Mouse (Mus musculus): ENCODE data around the gene 1700019A02Rik. TPM values are rescaled to one million over a fixed set of nuclear protein-coding genes. Genes with fewer than 3 reads are reported as not detected.

The 1700019A02Rik gene
- not detected in 2 replicates for total RNA-seq (2015)
- not detected in 2 replicates for total RNA-seq (2017)

GRCm38 (mm10) chr1:53187536-53187935, at the start of gene 1700019A02Rik:
Gene 1700019A02Rik (minus strand): TSS chr1:53187636.
- no peak for ATAC-seq (replicated peaks; ENCODE audit: poor library complexity)

DNA sequence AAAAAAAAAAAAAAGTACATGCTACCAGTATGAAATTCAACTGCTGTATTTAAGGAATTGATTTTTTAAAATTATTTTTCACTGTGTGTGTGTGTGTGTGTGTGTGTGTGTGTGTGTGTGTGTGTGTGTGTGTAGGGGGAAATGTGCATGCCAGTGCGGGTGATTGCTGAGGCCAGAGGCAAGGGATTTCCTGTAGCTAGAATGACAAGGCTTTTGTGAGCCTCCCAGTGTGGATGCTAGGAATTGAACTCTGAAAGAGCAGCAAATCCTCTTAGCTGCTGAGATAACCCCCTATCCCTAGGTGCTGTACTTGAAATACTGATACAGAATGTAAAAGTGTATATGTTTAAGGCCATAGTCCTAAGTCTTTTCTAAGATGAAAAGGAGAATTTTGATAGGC, 38.6 kb upstream of the 1700019A02Rik start:
- ATAC-seq (replicated peaks; ENCODE audit: poor library complexity) = 0 out of 2 replicates have a peak, but pooled peaks have one; percentile 23

DNA sequence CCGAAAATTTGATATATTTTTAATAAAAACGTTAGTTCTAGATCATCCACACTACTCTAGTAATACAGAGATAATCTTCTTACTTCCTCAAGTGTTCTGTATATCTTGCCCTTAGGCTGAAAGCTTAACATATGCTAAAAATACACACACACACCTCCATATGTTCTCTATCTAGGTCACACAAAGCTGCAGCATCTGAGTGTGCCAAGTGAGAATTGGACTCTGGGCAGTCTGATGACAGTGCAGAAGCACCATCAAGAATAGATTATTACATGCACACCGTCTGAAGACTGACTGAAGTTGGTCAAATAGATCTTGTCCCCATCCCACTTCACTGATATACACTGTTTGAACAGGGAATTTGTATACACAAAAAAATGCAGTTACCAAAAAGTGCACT, 38.2 kb upstream of the 1700019A02Rik start:
- no peak for ATAC-seq (replicated peaks; ENCODE audit: poor library complexity)

- no peak for ATAC-seq (replicated peaks; ENCODE audit: poor library complexity)
Observed at GRCm38 (mm10) chr1:53224775-53225174, 37.3 kb upstream of the 1700019A02Rik start.

- ATAC-seq (replicated peaks; ENCODE audit: poor library complexity) = no peak
Observed at GRCm38 (mm10) chr1:53210136-53210535, 22.7 kb upstream of the 1700019A02Rik start.

GRCm38 (mm10) chr1:53203902-53204301, 16.5 kb upstream of the 1700019A02Rik start:
- ATAC-seq (replicated peaks; ENCODE audit: poor library complexity) = no peak

DNA sequence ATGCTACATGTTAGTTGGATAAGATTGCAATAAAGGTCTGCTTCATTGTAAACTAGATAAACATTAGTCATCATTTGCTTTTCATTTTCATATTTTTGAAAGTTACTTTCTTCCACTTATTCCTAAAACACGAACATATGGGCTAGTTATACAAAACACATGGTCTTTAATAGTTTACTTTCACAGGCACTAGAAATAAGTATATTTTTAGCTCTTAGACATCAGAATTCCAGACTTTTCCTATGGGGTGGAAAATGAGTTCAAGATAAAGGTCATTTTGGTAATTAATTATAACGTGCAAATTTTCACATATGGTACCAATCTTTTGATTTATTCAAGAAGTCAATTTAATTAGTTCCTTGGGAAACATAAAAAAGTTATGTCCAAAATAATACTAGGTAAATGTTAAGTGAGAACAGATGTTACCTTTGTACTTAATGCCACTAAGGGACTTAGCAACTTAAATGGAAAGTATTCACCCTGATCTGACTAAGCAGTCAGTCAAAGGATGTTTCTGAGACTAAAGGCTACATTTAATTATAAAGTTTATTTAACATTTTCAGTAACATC, 14.3 kb upstream of the 1700019A02Rik start:
- ATAC-seq (replicated peaks; ENCODE audit: poor library complexity) = no peak

GRCm38 (mm10) chr1:53194536-53194935, 7.1 kb upstream of the 1700019A02Rik start:
- ATAC-seq (replicated peaks; ENCODE audit: poor library complexity) = peak; percentile 37; the same call in 1 of the 2 replicates

DNA sequence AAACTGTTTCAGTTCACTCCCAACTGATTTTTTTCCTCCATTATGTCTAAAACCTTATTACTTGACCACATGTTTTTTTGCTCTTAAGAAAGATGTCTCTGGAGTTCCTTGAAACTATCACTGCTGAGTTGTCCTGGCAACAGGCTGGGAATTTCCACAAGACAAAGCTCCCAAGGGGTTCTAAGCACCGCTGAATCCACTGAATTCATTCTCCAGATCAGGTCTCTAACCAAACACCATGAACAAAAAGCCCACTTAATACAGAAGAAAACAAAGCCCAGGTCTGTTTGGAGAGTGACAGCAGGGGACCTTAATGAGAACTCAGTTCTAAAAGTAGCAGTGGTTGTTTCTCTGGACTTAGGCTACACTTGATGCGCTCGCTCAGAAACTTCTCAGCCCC, 3.8 kb upstream of the 1700019A02Rik start:
- ATAC-seq (replicated peaks; ENCODE audit: poor library complexity) = no peak

GRCm38 (mm10) chr1:53189620-53190019, 2.2 kb upstream of the 1700019A02Rik start:
- 0 out of 2 replicates have a peak, but pooled peaks have one; percentile 46 for ATAC-seq (replicated peaks; ENCODE audit: poor library complexity)

DNA sequence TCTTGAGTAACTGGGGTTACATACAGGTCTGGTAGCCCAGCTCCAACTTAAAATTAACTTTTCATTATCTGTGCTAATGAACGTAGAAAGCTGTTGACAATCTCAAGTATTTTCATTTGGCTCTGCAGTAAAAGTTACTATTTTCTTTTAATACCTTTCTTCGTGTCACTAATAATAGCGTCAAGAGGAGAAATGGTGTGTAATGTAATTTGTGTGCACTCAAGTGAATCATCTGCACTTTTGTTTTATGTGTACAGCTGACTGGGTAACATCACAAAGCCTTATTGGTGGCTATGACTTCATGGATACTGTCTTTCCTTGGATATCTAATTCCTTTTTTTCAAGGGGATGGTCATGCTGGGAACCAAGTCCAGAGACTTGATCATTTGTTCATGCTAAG, 1.1 kb downstream of the 1700019A02Rik start:
- ATAC-seq (replicated peaks; ENCODE audit: poor library complexity) = no peak

DNA sequence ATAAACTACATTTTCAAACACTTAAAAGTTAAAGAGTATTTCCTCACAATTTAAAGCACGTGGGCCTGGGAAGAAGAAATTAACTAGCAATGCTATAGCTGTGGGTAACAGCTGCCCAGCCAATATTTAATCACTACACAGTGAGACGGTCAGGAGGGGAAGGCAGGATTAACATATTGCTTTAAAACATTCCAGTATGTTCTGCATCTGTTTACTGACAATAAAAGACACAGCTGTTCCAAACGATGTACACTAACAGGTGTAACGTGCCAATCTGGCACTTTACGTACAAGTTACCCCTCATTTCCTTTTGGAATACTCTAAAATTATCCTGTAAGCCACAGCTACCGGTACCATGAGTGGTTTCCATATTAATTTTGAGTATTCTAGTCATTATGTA, 29.7 kb downstream of the 1700019A02Rik start:
- ATAC-seq (replicated peaks; ENCODE audit: poor library complexity) = no peak

DNA sequence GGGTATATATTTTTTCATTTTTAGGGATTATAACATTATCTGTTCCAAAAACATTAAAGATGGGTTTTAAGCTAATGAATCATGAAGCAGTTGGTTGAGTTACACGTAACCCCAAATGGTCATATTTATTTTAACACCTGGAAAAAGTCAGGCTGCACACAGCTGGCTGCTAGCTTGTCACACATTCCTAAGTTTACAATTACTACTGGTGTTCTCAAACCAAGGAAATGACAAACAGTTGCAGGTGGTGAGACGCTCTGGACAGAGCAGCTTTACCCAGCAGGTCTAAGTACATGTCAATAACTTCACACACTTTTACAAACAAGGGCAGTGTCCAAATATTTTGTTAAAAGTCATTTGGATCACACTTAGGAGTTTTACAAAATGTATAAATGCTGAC, 64.4 kb downstream of the 1700019A02Rik start:
- ATAC-seq (replicated peaks; ENCODE audit: poor library complexity) = no peak

GRCm38 (mm10) chr1:53110561-53110960, 76.9 kb downstream of the 1700019A02Rik start:
- no peak for ATAC-seq (replicated peaks; ENCODE audit: poor library complexity)

Other genes starting within 250 kb of the 1700019A02Rik start
- gene 1700019D03Rik, start 167.5 kb downstream of the 1700019A02Rik start, total RNA-seq (2015) = 0.17 and 0.20 TPM in 2 replicates
- 0.10 and 0.17 TPM in 2 replicates for gene 1700019D03Rik, start 167.5 kb downstream of the 1700019A02Rik start, total RNA-seq (2017)
- not detected in 2 replicates for gene Mstn, start 126.0 kb downstream of the 1700019A02Rik start, total RNA-seq (2015)
- not detected in 2 replicates for gene Mstn, start 126.0 kb downstream of the 1700019A02Rik start, total RNA-seq (2017)
- 12.3 and 14.3 TPM in 2 replicates for gene Pms1, start 109.4 kb upstream of the 1700019A02Rik start, total RNA-seq (2015)
- 14.0 and 16.3 TPM in 2 replicates for gene Pms1, start 109.4 kb upstream of the 1700019A02Rik start, total RNA-seq (2017)
- 28.1 and 29.8 TPM in 2 replicates for gene Ormdl1, start 109.5 kb upstream of the 1700019A02Rik start, total RNA-seq (2015)
- gene Ormdl1, start 109.5 kb upstream of the 1700019A02Rik start, total RNA-seq (2017) = 27.3 and 29.8 TPM in 2 replicates
- not detected in 2 replicates for gene Gm28778, start 109.5 kb upstream of the 1700019A02Rik start, total RNA-seq (2015)
- gene Gm28778, start 109.5 kb upstream of the 1700019A02Rik start, total RNA-seq (2017) = not detected in 2 replicates
- gene Osgepl1, start 126.0 kb upstream of the 1700019A02Rik start, total RNA-seq (2015) = 13.8 and 20.1 TPM in 2 replicates
- 7.6 and 10.2 TPM in 2 replicates for gene Osgepl1, start 126.0 kb upstream of the 1700019A02Rik start, total RNA-seq (2017)
- not detected in 2 replicates for gene Asdurf, start 165.0 kb upstream of the 1700019A02Rik start, total RNA-seq (2015)
- gene Asdurf, start 165.0 kb upstream of the 1700019A02Rik start, total RNA-seq (2017) = 232 and 264 TPM in 2 replicates
- gene Gm28551, start 165.0 kb upstream of the 1700019A02Rik start, total RNA-seq (2015) = not detected in 2 replicates
- not detected in 2 replicates for gene Gm28551, start 165.0 kb upstream of the 1700019A02Rik start, total RNA-seq (2017)
- gene Asnsd1, start 165.1 kb upstream of the 1700019A02Rik start, total RNA-seq (2015) = 125 and 129 TPM in 2 replicates
- 106 and 115 TPM in 2 replicates for gene Asnsd1, start 165.1 kb upstream of the 1700019A02Rik start, total RNA-seq (2017)